Mouse (Mus musculus) MEL (cell line): Measurements from ENCODE around the gene Rmdn2.

ENCODE experiments used
- BHLHE40 ChIP-seq: IDR thresholded peaks from 2 replicates; pipeline ENCODE4 v1.6.1; 2012; ENCODE audit warnings: low read depth, mild to moderate bottlenecking, inconsistent platforms, low read length, improper control_type of control experiment, borderline replicate concordance
- CTCF ChIP-seq, 3 experiments: IDR thresholded peaks in 2 of 3; conservative IDR thresholded peaks in 1 of 3; 2 replicates each; pipeline ENCODE4 v1.5.1; 2011 to 2012; ENCODE audit warnings: low read length in 3 of 3, low read depth in 2 of 3, mild to moderate bottlenecking in 2 of 3, improper control_type of control experiment in 1 of 3, inconsistent platforms in 1 of 3, mixed read lengths in 1 of 3, moderate library complexity in 1 of 3; ENCODE audit not compliant: control insufficient read depth in 1 of 3, insufficient read depth in 1 of 3, poor library complexity in 1 of 3, severe bottlenecking in 1 of 3
- EP300 ChIP-seq, 2 experiments: IDR thresholded peaks; 2 replicates each; pipeline ENCODE4 v1.6.1; 2011; ENCODE audit warnings: improper control_type of control experiment in 2 of 2, low read length in 2 of 2, low read depth in 1 of 2, mild to moderate bottlenecking in 1 of 2
- JUND ChIP-seq: IDR thresholded peaks from 2 replicates; pipeline ENCODE4 v1.6.1; 2011; ENCODE audit warnings: low read depth, mild to moderate bottlenecking, improper control_type of control experiment, low read length
- POLR2A ChIP-seq, 2 experiments: IDR thresholded peaks; 2 replicates each; pipeline ENCODE4 v1.6.1; 2011 to 2012; ENCODE audit warnings: low read length in 2 of 2, mild to moderate bottlenecking in 2 of 2, control low read depth in 1 of 2, improper control_type of control experiment in 1 of 2, low read depth in 1 of 2, moderate library complexity in 1 of 2; ENCODE audit not compliant: control insufficient read depth in 1 of 2, insufficient read depth in 1 of 2, poor library complexity in 1 of 2
- POLR2AphosphoS5 ChIP-seq: IDR thresholded peaks from 2 replicates; pipeline ENCODE4 v1.6.1; 2012; ENCODE audit warnings: low read depth, borderline replicate concordance, mild to moderate bottlenecking, inconsistent platforms, low read length, moderate library complexity, mixed read lengths
- UBTF ChIP-seq: IDR thresholded peaks from 2 replicates; pipeline ENCODE4 v1.6.1; 2012; ENCODE audit warnings: low read depth, mild to moderate bottlenecking, inconsistent platforms, low read length, improper control_type of control experiment, moderate library complexity, borderline replicate concordance; ENCODE audit not compliant: insufficient read depth
- ZMIZ1 ChIP-seq: IDR thresholded peaks from 2 replicates; pipeline ENCODE4 v1.6.1; 2012; ENCODE audit warnings: low read depth, mild to moderate bottlenecking, inconsistent platforms, low read length, improper control_type of control experiment, moderate library complexity

DNA sequence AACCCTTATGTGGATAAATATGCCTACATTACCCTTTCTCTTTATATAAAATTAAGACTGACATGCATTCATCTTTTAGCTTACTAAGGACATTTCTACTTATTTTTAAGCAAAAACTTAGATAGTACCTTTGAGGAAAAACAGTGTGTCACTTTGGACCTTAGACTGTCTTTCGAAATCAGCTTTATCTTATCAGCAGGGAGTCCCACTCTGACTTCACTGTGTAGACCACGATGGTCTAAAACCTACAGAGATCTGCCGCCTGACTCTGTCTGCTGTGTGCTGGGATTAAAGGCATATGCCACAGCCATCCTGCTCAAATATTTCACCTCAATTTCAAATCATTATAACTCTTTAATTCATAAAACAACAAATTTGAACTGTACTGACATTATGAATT, 46.8 kb downstream of the Rmdn2 start:
- TF ChIP-seq UBTF (no peak), POLR2A (IDR thresholded peaks at IDR 0.05; ENCODE audit: control insufficient read depth in 1 of 2, insufficient read depth in 1 of 2, low read depth in 1 of 2, low read length in 2 of 2, poor library complexity in 1 of 2) (no peak), ZMIZ1 (no peak), JUND (no peak), BHLHE40 (no peak), POLR2AphosphoS5 (no peak), CTCF (IDR thresholded peaks at IDR 0.05 in 2 of 3, conservative IDR thresholded peaks at IDR 0.05 in 1 of 3; ENCODE audit: control insufficient read depth in 1 of 3, insufficient read depth in 1 of 3, low read depth in 2 of 3, low read length in 3 of 3, poor library complexity in 1 of 3, severe bottlenecking in 1 of 3) (no peak), EP300 (IDR thresholded peaks at IDR 0.05; ENCODE audit: low read depth in 1 of 2, low read length in 2 of 2) (no peak)
